Mouse (Mus musculus): Measurements from ENCODE around the gene Pcsk4. TPM values are rescaled to one million over a fixed set of nuclear protein-coding genes. Genes with fewer than 3 reads are reported as not detected.

Gene Pcsk4
- polyA plus RNA-seq (2014; fragmentation: Illumina TruSeq; extraction: RNeasy Lipid Tissue Mini Kit (QIAGEN cat#74804); ENCODE audit: insufficient read depth, low read depth, low replicate concordance): 2.0 TPM

GRCm38 (mm10) chr10:80329273-80330081 is at the start of gene Pcsk4, which contains the start of gene Reep6:
Gene Pcsk4, minus strand, starts transcription at chr10:80329498.
Gene Reep6, plus strand, starts transcription at chr10:80329953.

GRCm38 (mm10) chr10:80356001-80356682 is 26.8 kb upstream of the Pcsk4 start, which contains the start of gene Plk5:
Gene Plk5, plus strand, starts transcription at chr10:80356459.

GRCm38 (mm10) chr10:80348244-80348781 is 19.0 kb upstream of the Pcsk4 start, which contains the start of gene Adamtsl5:
Gene Adamtsl5, minus strand, starts transcription at chr10:80348412.

DNA sequence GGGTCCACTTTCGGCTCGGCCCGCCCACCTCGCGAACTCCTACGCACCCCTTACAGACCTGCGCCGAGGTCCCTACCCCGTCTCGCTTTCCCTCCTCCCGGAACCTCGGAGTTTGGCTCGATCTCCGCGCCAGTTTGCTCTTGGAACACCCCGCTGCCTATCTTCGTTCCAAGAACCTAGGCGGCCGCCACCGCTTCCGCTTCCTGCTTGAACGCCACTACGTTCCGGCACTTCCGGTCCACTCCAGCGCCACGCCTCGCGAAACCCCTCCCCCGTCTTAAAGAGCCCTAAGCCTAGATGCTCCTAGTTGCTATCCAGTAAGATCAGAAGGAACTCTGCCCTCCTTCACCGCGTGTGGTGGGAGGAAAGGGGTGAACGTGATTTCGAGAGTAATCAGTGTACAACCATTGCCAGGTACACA is 8.9 kb downstream of the Pcsk4 start, which contains the start of gene 2310011J03Rik:
Gene 2310011J03Rik, minus strand, starts transcription at position 198 of the 421 bp plus-strand sequence.

GRCm38 (mm10) chr10:80295618-80296425 is 33.5 kb downstream of the Pcsk4 start, which contains the start of gene Apc2:
Gene Apc2, plus strand, starts transcription at chr10:80295977.

DNA sequence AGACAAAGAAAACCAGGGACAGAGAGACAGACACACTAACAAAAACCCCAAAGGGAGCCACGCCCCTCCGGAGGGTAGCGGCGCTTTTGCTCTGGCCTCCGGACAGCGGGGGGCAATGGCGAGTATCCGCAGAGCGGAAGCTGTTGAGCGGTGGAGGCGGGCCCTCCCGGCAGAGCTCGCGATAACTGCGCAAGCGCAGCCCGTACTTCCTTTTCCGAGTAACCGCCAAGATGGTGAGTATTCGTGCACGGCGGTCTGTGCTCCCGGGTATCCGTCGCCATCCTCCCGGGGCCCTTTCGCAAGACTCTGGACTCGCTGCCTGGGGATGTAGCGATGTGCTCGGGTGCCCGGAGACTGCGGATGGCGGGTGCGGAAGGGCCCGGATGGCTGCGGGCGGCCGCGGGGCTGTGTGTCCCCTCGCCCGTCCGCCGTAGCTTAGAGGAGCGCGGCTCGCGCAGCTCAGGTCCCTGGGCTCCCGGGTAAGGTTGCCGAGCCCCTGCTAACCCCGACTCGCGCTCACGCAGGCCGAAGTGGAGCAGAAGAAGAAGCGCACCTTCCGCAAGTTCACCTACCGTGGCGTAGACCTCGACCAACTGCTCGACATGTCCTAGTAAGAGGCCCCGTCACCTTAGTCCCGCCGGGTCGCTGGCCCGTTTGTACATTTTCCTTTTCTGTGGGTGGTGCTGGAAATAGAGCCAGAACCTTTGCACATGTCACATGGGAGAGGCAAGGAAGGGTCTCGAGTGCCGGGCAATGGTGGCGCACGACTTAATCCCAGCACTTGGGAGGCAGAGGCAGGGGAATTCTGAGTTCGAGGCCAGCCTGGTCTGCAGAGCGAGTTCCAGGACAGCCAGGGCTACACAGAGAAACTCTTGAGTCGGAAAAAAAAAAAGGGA is 36.8 kb downstream of the Pcsk4 start, which contains the start of gene Rps15:
Gene Rps15, plus strand, starts transcription at position 203 of the 896 bp plus-strand sequence.

Other genes with a start within 250 kb of the Pcsk4 start
- gene Sbno2, start 223.9 kb downstream of the Pcsk4 start, polyA plus RNA-seq (2014; fragmentation: Illumina TruSeq; extraction: RNeasy Lipid Tissue Mini Kit (QIAGEN cat#74804); ENCODE audit: insufficient read depth, low read depth, low replicate concordance): 13.9 TPM
- 98.1 TPM for gene Stk11, start 213.7 kb downstream of the Pcsk4 start, polyA plus RNA-seq (2014; fragmentation: Illumina TruSeq; extraction: RNeasy Lipid Tissue Mini Kit (QIAGEN cat#74804); ENCODE audit: insufficient read depth, low read depth, low replicate concordance)
- gene Atp5d, start 190.9 kb downstream of the Pcsk4 start, polyA plus RNA-seq (2014; fragmentation: Illumina TruSeq; extraction: RNeasy Lipid Tissue Mini Kit (QIAGEN cat#74804); ENCODE audit: insufficient read depth, low read depth, low replicate concordance): 267 TPM
- gene Cbarp, start 188.7 kb downstream of the Pcsk4 start, polyA plus RNA-seq (2014; fragmentation: Illumina TruSeq; extraction: RNeasy Lipid Tissue Mini Kit (QIAGEN cat#74804); ENCODE audit: insufficient read depth, low read depth, low replicate concordance): 6.8 TPM
- 24.9 TPM for gene Midn, start 181.2 kb downstream of the Pcsk4 start, polyA plus RNA-seq (2014; fragmentation: Illumina TruSeq; extraction: RNeasy Lipid Tissue Mini Kit (QIAGEN cat#74804); ENCODE audit: insufficient read depth, low read depth, low replicate concordance)
- gene Cirbp, start 163.5 kb downstream of the Pcsk4 start, polyA plus RNA-seq (2014; fragmentation: Illumina TruSeq; extraction: RNeasy Lipid Tissue Mini Kit (QIAGEN cat#74804); ENCODE audit: insufficient read depth, low read depth, low replicate concordance): 84.5 TPM
- 27.6 TPM for gene 1600002K03Rik, start 156.6 kb downstream of the Pcsk4 start, polyA plus RNA-seq (2014; fragmentation: Illumina TruSeq; extraction: RNeasy Lipid Tissue Mini Kit (QIAGEN cat#74804); ENCODE audit: insufficient read depth, low read depth, low replicate concordance)
- 1.1 TPM for gene Efna2, start 150.0 kb downstream of the Pcsk4 start, polyA plus RNA-seq (2014; fragmentation: Illumina TruSeq; extraction: RNeasy Lipid Tissue Mini Kit (QIAGEN cat#74804); ENCODE audit: insufficient read depth, low read depth, low replicate concordance)
- gene Mum1, start 103.1 kb downstream of the Pcsk4 start, polyA plus RNA-seq (2014; fragmentation: Illumina TruSeq; extraction: RNeasy Lipid Tissue Mini Kit (QIAGEN cat#74804); ENCODE audit: insufficient read depth, low read depth, low replicate concordance): 23.2 TPM
- 159 TPM for gene Ndufs7, start 80.4 kb downstream of the Pcsk4 start, polyA plus RNA-seq (2014; fragmentation: Illumina TruSeq; extraction: RNeasy Lipid Tissue Mini Kit (QIAGEN cat#74804); ENCODE audit: insufficient read depth, low read depth, low replicate concordance)
- 15.2 TPM for gene Gamt, start 68.5 kb downstream of the Pcsk4 start, polyA plus RNA-seq (2014; fragmentation: Illumina TruSeq; extraction: RNeasy Lipid Tissue Mini Kit (QIAGEN cat#74804); ENCODE audit: insufficient read depth, low read depth, low replicate concordance)
- gene Dazap1, start 68.0 kb downstream of the Pcsk4 start, polyA plus RNA-seq (2014; fragmentation: Illumina TruSeq; extraction: RNeasy Lipid Tissue Mini Kit (QIAGEN cat#74804); ENCODE audit: insufficient read depth, low read depth, low replicate concordance): 33.6 TPM
- 3,529 TPM for gene Rps15, start 37.0 kb downstream of the Pcsk4 start, polyA plus RNA-seq (2014; fragmentation: Illumina TruSeq; extraction: RNeasy Lipid Tissue Mini Kit (QIAGEN cat#74804); ENCODE audit: insufficient read depth, low read depth, low replicate concordance)
- gene Apc2, start 33.5 kb downstream of the Pcsk4 start, polyA plus RNA-seq (2014; fragmentation: Illumina TruSeq; extraction: RNeasy Lipid Tissue Mini Kit (QIAGEN cat#74804); ENCODE audit: insufficient read depth, low read depth, low replicate concordance): 0.46 TPM
- 50.0 TPM for gene 2310011J03Rik, start 9.0 kb downstream of the Pcsk4 start, polyA plus RNA-seq (2014; fragmentation: Illumina TruSeq; extraction: RNeasy Lipid Tissue Mini Kit (QIAGEN cat#74804); ENCODE audit: insufficient read depth, low read depth, low replicate concordance)
- 12.2 TPM for gene Reep6, start 455 bp upstream of the Pcsk4 start, polyA plus RNA-seq (2014; fragmentation: Illumina TruSeq; extraction: RNeasy Lipid Tissue Mini Kit (QIAGEN cat#74804); ENCODE audit: insufficient read depth, low read depth, low replicate concordance)
- gene Adamtsl5, start 18.9 kb upstream of the Pcsk4 start, polyA plus RNA-seq (2014; fragmentation: Illumina TruSeq; extraction: RNeasy Lipid Tissue Mini Kit (QIAGEN cat#74804); ENCODE audit: insufficient read depth, low read depth, low replicate concordance): 21.3 TPM
- gene Plk5, start 27.0 kb upstream of the Pcsk4 start, polyA plus RNA-seq (2014; fragmentation: Illumina TruSeq; extraction: RNeasy Lipid Tissue Mini Kit (QIAGEN cat#74804); ENCODE audit: insufficient read depth, low read depth, low replicate concordance): 1.6 TPM
- gene Mex3d, start 58.2 kb upstream of the Pcsk4 start, polyA plus RNA-seq (2014; fragmentation: Illumina TruSeq; extraction: RNeasy Lipid Tissue Mini Kit (QIAGEN cat#74804); ENCODE audit: insufficient read depth, low read depth, low replicate concordance): 6.8 TPM
- 93.3 TPM for gene Mbd3, start 70.1 kb upstream of the Pcsk4 start, polyA plus RNA-seq (2014; fragmentation: Illumina TruSeq; extraction: RNeasy Lipid Tissue Mini Kit (QIAGEN cat#74804); ENCODE audit: insufficient read depth, low read depth, low replicate concordance)
- 589 TPM for gene Uqcr11, start 77.3 kb upstream of the Pcsk4 start, polyA plus RNA-seq (2014; fragmentation: Illumina TruSeq; extraction: RNeasy Lipid Tissue Mini Kit (QIAGEN cat#74804); ENCODE audit: insufficient read depth, low read depth, low replicate concordance)
- gene Tcf3, start 104.1 kb upstream of the Pcsk4 start, polyA plus RNA-seq (2014; fragmentation: Illumina TruSeq; extraction: RNeasy Lipid Tissue Mini Kit (QIAGEN cat#74804); ENCODE audit: insufficient read depth, low read depth, low replicate concordance): 25.1 TPM
- gene Onecut3, start 165.3 kb upstream of the Pcsk4 start, polyA plus RNA-seq (2014; fragmentation: Illumina TruSeq; extraction: RNeasy Lipid Tissue Mini Kit (QIAGEN cat#74804); ENCODE audit: insufficient read depth, low read depth, low replicate concordance): not detected
- not detected for gene Atp8b3, start 209.6 kb upstream of the Pcsk4 start, polyA plus RNA-seq (2014; fragmentation: Illumina TruSeq; extraction: RNeasy Lipid Tissue Mini Kit (QIAGEN cat#74804); ENCODE audit: insufficient read depth, low read depth, low replicate concordance)
- 10.9 TPM for gene Rexo1, start 232.1 kb upstream of the Pcsk4 start, polyA plus RNA-seq (2014; fragmentation: Illumina TruSeq; extraction: RNeasy Lipid Tissue Mini Kit (QIAGEN cat#74804); ENCODE audit: insufficient read depth, low read depth, low replicate concordance)
- gene Klf16, start 247.8 kb upstream of the Pcsk4 start, polyA plus RNA-seq (2014; fragmentation: Illumina TruSeq; extraction: RNeasy Lipid Tissue Mini Kit (QIAGEN cat#74804); ENCODE audit: insufficient read depth, low read depth, low replicate concordance): 10.0 TPM

Data from lung, adult 10 weeks (tissue).